Mouse (Mus musculus): ENCODE measurements around the gene Trpt1. TPM values are rescaled to one million over a fixed set of nuclear protein-coding genes. Genes with fewer than 3 reads are reported as not detected.

Gene Trpt1
- total RNA-seq, 2 experiments from 2014 or later = 18.4 to 19.5 TPM

GRCm38 (mm10) chr19:6992011-6992858, 3.7 kb upstream of the Trpt1 start, which contains the start of gene Dnajc4:
Dnajc4 (minus strand) TSS chr19:6992572.
- peak; percentile 91 to 96 for DNase-seq (ENCODE audit: low spot score in 2 of 2)

- DNase-seq (ENCODE audit: low spot score in 2 of 2) = no peak
Measured at GRCm38 (mm10) chr19:6993011-6993770, 2.7 kb upstream of the Trpt1 start.

GRCm38 (mm10) chr19:6994002-6994401, 1.9 kb upstream of the Trpt1 start:
- no peak for DNase-seq (ENCODE audit: low spot score in 2 of 2)

- DNase-seq (ENCODE audit: low spot score in 2 of 2) = no peak
Measured at GRCm38 (mm10) chr19:6994489-6994888, 1.4 kb upstream of the Trpt1 start.

GRCm38 (mm10) chr19:6995255-6995991, 508 bp upstream of the Trpt1 start:
- peak in 1 of 2 experiments; percentile 29 for DNase-seq (ENCODE audit: low spot score in 2 of 2)

- no peak for DNase-seq (ENCODE audit: low spot score in 2 of 2)
Measured at GRCm38 (mm10) chr19:6997721-6998290, 1.9 kb downstream of the Trpt1 start.

GRCm38 (mm10) chr19:6999360-7000063, 3.6 kb downstream of the Trpt1 start:
- no peak for DNase-seq (ENCODE audit: low spot score in 2 of 2)

- no peak for DNase-seq (ENCODE audit: low spot score in 2 of 2)
Measured at GRCm38 (mm10) chr19:7006892-7007593, 11.1 kb downstream of the Trpt1 start.

- DNase-seq (ENCODE audit: low spot score in 2 of 2) = no peak
Measured at GRCm38 (mm10) chr19:7012426-7012825, 16.5 kb downstream of the Trpt1 start.

- DNase-seq (ENCODE audit: low spot score in 2 of 2) = no peak
Measured at GRCm38 (mm10) chr19:7013984-7014383, 18.1 kb downstream of the Trpt1 start.

- DNase-seq (ENCODE audit: low spot score in 2 of 2) = no peak
Measured at GRCm38 (mm10) chr19:7014481-7015135, 18.7 kb downstream of the Trpt1 start.

GRCm38 (mm10) chr19:7017541-7018457, 21.9 kb downstream of the Trpt1 start:
- DNase-seq (ENCODE audit: low spot score in 2 of 2) = no peak

GRCm38 (mm10) chr19:7018546-7018945, 22.6 kb downstream of the Trpt1 start:
- no peak for DNase-seq (ENCODE audit: low spot score in 2 of 2)

GRCm38 (mm10) chr19:7019191-7019590, 23.3 kb downstream of the Trpt1 start, which contains the start of gene Fermt3:
Fermt3 (minus strand) TSS chr19:7019469.
- no peak for DNase-seq (ENCODE audit: low spot score in 2 of 2)

- DNase-seq (ENCODE audit: low spot score in 2 of 2) = no peak
Measured at GRCm38 (mm10) chr19:7020224-7020641, 24.3 kb downstream of the Trpt1 start.

GRCm38 (mm10) chr19:7029531-7029930, 33.6 kb downstream of the Trpt1 start:
- no peak for DNase-seq (ENCODE audit: low spot score in 2 of 2)

- no peak for DNase-seq (ENCODE audit: low spot score in 2 of 2)
Measured at GRCm38 (mm10) chr19:7034006-7034405, 38.1 kb downstream of the Trpt1 start.

GRCm38 (mm10) chr19:7039088-7039720, 43.3 kb downstream of the Trpt1 start:
- peak in 1 of 2 experiments; percentile 48 for DNase-seq (ENCODE audit: low spot score in 2 of 2)
